Mouse (Mus musculus) myocyte (in vitro differentiated cells): ENCODE data around the gene Fcna. TPM values are rescaled to one million over a fixed set of nuclear protein-coding genes. Genes with fewer than 3 reads are reported as not detected.

ENCODE experiments used
- H3K27me3 ChIP-seq: one replicate; pipeline ENCODE4 v1.6.1; 2011; ENCODE audit not compliant: control insufficient read depth, insufficient read depth, insufficient read length
- H3K36me3 ChIP-seq: one replicate; pipeline ENCODE4 v1.6.1; 2011; ENCODE audit not compliant: control insufficient read depth, insufficient read depth
- H3K4me2 ChIP-seq: one replicate; pipeline ENCODE4 v1.6.1; 2011; ENCODE audit warnings: low read depth, control low read depth
- H3K4me3 ChIP-seq: one replicate; pipeline ENCODE4 v1.5.1; 2011; ENCODE audit warnings: mild to moderate bottlenecking, control low read depth, moderate library complexity
- H3K79me2 ChIP-seq: one replicate; pipeline ENCODE4 v1.6.1; 2011; ENCODE audit not compliant: control insufficient read depth, insufficient read depth
- H3ac ChIP-seq: one replicate; pipeline ENCODE4 v1.6.1; 2011; ENCODE audit not compliant: control insufficient read depth, insufficient read length
- CEBPB ChIP-seq: IDR thresholded peaks from 2 replicates; pipeline ENCODE4 v1.6.1; 2011; ENCODE audit warnings: mild to moderate bottlenecking, moderate library complexity; ENCODE audit not compliant: poor library complexity, insufficient read depth, severe bottlenecking
- E2F4 ChIP-seq: IDR thresholded peaks from one replicate; pipeline ENCODE4 v1.6.1; 2011; ENCODE audit warnings: mild to moderate bottlenecking, control low read depth, moderate library complexity; ENCODE audit not compliant: insufficient read depth
- MAX ChIP-seq: IDR thresholded peaks from one replicate; pipeline ENCODE4 v1.6.1; 2011; ENCODE audit warnings: low read depth, mild to moderate bottlenecking, control low read depth
- MYOD1 ChIP-seq, 3 experiments: IDR thresholded peaks; one replicate each; pipeline ENCODE4 v1.6.1; 2011; ENCODE audit warnings: control low read depth in 2 of 3, low read depth in 2 of 3, mild to moderate bottlenecking in 2 of 3, moderate library complexity in 1 of 3; ENCODE audit not compliant: insufficient read length in 2 of 3, control insufficient read depth in 1 of 3
- MYOG ChIP-seq, 3 experiments: IDR thresholded peaks; one replicate each; pipeline ENCODE4 v1.6.1; 2011; ENCODE audit warnings: control low read depth in 2 of 3, low read depth in 2 of 3, mild to moderate bottlenecking in 2 of 3; ENCODE audit not compliant: insufficient read length in 2 of 3, control insufficient read depth in 1 of 3, insufficient read depth in 1 of 3
- POLR2A ChIP-seq: IDR thresholded peaks from one replicate; pipeline ENCODE4 v1.6.1; 2011; ENCODE audit warnings: low read depth, mild to moderate bottlenecking, control low read depth, moderate library complexity; ENCODE audit not compliant: insufficient read length
- POLR2AphosphoS2 ChIP-seq: IDR thresholded peaks from one replicate; pipeline ENCODE4 v1.6.1; 2011; ENCODE audit warnings: low read depth, control low read depth; ENCODE audit not compliant: insufficient read length
- REST ChIP-seq: IDR thresholded peaks from one replicate; pipeline ENCODE4 v1.6.1; 2011; ENCODE audit warnings: mild to moderate bottlenecking, control low read depth, moderate library complexity; ENCODE audit not compliant: insufficient read depth, insufficient read length
- SRF ChIP-seq: IDR thresholded peaks from one replicate; pipeline ENCODE4 v1.6.1; 2011; ENCODE audit warnings: low read depth; ENCODE audit not compliant: control insufficient read depth, insufficient read length
- TCF12 ChIP-seq: IDR thresholded peaks from one replicate; pipeline ENCODE4 v1.6.1; 2011; ENCODE audit warnings: mild to moderate bottlenecking, control low read depth; ENCODE audit not compliant: poor library complexity, insufficient read depth, severe bottlenecking
- TCF3 ChIP-seq: IDR thresholded peaks from one replicate; pipeline ENCODE4 v1.6.1; 2011; ENCODE audit warnings: low read depth, control low read depth; ENCODE audit not compliant: insufficient read length
- USF1 ChIP-seq: IDR thresholded peaks from one replicate; pipeline ENCODE4 v1.6.1; 2011; ENCODE audit warnings: low read depth, mild to moderate bottlenecking, control low read depth, moderate library complexity
- polyA plus RNA-seq: library from polyadenylated mRNA; unstranded; fragments of >200 nt; fragmentation: generic; extraction: Trizol; gene quantifications from one replicate; pipeline ENCODE4 v1.2.1, GENCODE M21; 2012; ENCODE audit warnings: missing spikeins

Gene Fcna
- polyA plus RNA-seq, 1 experiment, result 0.10 TPM

- Histone ChIP-seq H3K27me3 (no peaks in the 10 kb centered on the region), H3K79me2 (peaks cover 16% of the 10 kb centered on the region), H3K36me3 (peaks cover 40% of the 10 kb centered on the region), H3K4me2 (no peak overlapping the region), H3K4me3 (no peak overlapping the region), H3ac (no peak overlapping the region)
- no peak for TF ChIP-seq MYOG (IDR thresholded peaks at IDR 0.05; ENCODE audit: control insufficient read depth in 1 of 3, insufficient read depth in 1 of 3, insufficient read length in 2 of 3, low read depth in 2 of 3)
- TF ChIP-seq CEBPB, result no peak
- no peak for TF ChIP-seq TCF12
- TF ChIP-seq SRF, result no peak
- no peak for TF ChIP-seq MYOD1 (IDR thresholded peaks at IDR 0.05; ENCODE audit: control insufficient read depth in 1 of 3, insufficient read length in 2 of 3, low read depth in 2 of 3)
- TF ChIP-seq E2F4, result no peak
These were observed 27.8 kb downstream of the Fcna start for GRCm38 (mm10) chr2:25600037-25600436.

GRCm38 (mm10) chr2:25598749-25599148 lies 29.1 kb downstream of the Fcna start:
- no peak overlapping the region for H3K4me2 ChIP-seq
- H3K79me2 ChIP-seq, result peaks cover 4% of the 10 kb centered on the region
- no peak overlapping the region for H3ac ChIP-seq
- peaks cover 42% of the 10 kb centered on the region for H3K36me3 ChIP-seq
- H3K27me3 ChIP-seq, result no peaks in the 10 kb centered on the region
- TF ChIP-seq MYOD1 (IDR thresholded peaks at IDR 0.05; ENCODE audit: control insufficient read depth in 1 of 3, insufficient read length in 2 of 3, low read depth in 2 of 3) (peak in 1 of 3 experiments; percentile 28), MAX (no peak), USF1 (no peak), TCF12 (no peak)
- H3K4me3 ChIP-seq, result no peak overlapping the region

GRCm38 (mm10) chr2:25596765-25597510 lies 30.9 kb downstream of the Fcna start:
- peaks cover 53% of the 10 kb centered on the region for H3K36me3 ChIP-seq
- no peak overlapping the region for H3ac ChIP-seq
- TF ChIP-seq MYOD1 (IDR thresholded peaks at IDR 0.05; ENCODE audit: control insufficient read depth in 1 of 3, insufficient read length in 2 of 3, low read depth in 2 of 3) (peak; percentile 52 to 91 (median 91)), SRF (no peak), TCF12 (no peak), E2F4 (no peak), USF1 (no peak), TCF3 (no peak), POLR2A (no peak), REST (no peak), MAX (no peak), MYOG (IDR thresholded peaks at IDR 0.05; ENCODE audit: control insufficient read depth in 1 of 3, insufficient read depth in 1 of 3, insufficient read length in 2 of 3, low read depth in 2 of 3) (peak in 1 of 3 experiments; percentile 58), POLR2AphosphoS2 (no peak)

GRCm38 (mm10) chr2:25591863-25592262 lies 36.0 kb downstream of the Fcna start:
- Histone ChIP-seq H3K4me3 (no peak overlapping the region), H3K79me2 (no peaks in the 10 kb centered on the region), H3K4me2 (no peak overlapping the region), H3K36me3 (peaks cover 46% of the 10 kb centered on the region), H3K27me3 (no peaks in the 10 kb centered on the region), H3ac (no peak overlapping the region)
- TF ChIP-seq CEBPB, result no peak
- TF ChIP-seq REST, result no peak

More at GRCm38 (mm10) chr2:25596765-25597510, 30.9 kb downstream of the Fcna start:
- no peak overlapping the region for H3K4me3 ChIP-seq
- no peaks in the 10 kb centered on the region for H3K79me2 ChIP-seq
- peak overlapping the region; percentile 35 for H3K4me2 ChIP-seq
- no peaks in the 10 kb centered on the region for H3K27me3 ChIP-seq

- H3K4me3 ChIP-seq, result no peak overlapping the region
- peaks cover 31% of the 10 kb centered on the region for H3K36me3 ChIP-seq
- TF ChIP-seq POLR2AphosphoS2 (peak; percentile 57), SRF (no peak)
- H3K4me2 ChIP-seq, result no peak overlapping the region
- H3K27me3 ChIP-seq, result no peaks in the 10 kb centered on the region
- no peaks in the 10 kb centered on the region for H3K79me2 ChIP-seq
- no peak overlapping the region for H3ac ChIP-seq
These were observed 39.5 kb downstream of the Fcna start for GRCm38 (mm10) chr2:25588227-25588907.
